Mouse (Mus musculus) ZHBTc4 (cell line): ENCODE measurements around the gene Per1.
"Not testable (repeated sequence)": the region's sequence is repeated elsewhere in the genome, so short reads cannot be mapped to it uniquely, and the experiment has no call there.

Source experiments
- DNase-seq: peaks from one replicate; pipeline ENCODE4 v3.0.0-alpha.2; 2011; ENCODE audit warnings: low read depth, low spot score

Gene Per1

DNA sequence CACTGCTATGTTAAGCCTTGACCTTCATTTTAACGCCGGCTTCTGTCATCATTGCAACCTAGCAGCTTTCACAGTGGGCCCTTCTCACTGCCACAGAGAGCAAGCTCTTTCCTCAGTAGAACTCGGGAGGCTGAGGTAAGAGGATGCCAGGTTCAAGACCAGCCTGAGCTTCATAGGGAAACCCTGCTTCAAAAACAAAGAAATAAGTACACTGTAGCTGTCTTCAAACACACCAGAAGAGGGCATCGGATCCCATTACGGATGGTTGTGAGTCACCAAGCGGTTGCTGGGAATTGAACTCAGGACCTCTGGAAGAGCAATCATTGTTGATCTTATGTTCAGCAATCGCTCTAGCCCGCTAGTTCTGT is 14.2 kb upstream of the Per1 start:
- DNase-seq, result peak; percentile 60

DNA sequence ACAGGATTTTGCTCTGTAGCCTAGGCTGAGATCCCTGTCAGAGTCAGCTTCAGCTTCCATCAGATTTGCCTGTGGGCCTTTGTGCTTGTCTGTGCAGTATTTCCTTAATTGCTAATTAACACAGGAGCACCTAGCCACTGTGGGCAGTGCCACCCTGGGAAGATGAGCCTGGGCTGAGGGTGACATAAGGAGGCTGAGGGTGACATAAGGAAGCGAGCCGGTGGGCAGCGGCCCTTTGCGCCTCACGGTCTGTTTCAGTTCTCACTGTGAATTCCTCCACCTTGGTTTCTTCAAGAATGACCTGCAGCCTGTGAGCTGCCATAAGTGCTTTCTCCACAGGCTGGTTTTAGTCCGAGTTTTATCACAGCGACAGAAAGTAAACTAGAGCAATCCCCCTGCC is 13.4 kb upstream of the Per1 start:
- DNase-seq, result no peak

DNA sequence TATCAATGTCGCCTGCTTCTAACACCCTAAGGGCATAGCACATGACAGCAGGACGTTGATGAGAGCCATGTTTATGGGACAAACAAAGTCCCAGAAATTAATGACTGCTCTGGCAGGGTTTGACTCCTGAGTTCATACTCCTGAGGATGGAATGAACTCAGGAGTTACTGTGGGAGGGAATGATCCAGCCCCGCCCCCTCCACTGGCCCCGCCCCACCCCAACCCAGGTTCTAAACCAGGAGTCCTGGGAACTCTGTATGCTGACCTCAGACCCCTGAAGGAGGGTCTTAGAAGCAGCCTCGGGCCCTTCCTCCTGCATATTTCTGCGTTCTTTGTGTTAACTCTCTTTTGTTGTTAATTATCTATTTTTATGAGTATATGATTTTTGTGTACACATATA is 9.4 kb upstream of the Per1 start:
- DNase-seq, result peak; percentile 56

DNA sequence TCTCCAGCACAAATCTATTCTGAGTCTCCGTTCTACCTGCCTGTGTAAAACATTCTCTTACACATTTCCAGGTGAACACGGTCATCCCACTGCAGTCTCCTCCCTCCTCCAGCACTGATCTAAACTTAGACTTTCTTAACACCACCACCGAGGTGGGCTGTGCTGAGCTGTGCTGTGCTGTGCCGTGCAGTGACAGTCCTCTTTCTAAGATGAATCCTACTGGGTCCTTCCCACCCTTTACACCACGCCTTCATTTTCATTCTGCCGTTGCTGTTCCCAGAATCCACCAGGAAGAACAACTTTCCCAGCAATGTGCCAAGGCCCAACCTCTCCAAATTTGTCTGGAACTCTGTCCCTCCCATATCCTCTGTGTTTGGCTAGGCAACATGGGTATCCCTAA is 8.6 kb upstream of the Per1 start:
- peak; percentile 35 for DNase-seq

- peak; percentile 38 for DNase-seq
Measured at GRCm38 (mm10) chr11:69087082-69087481, 7.9 kb upstream of the Per1 start.

DNA sequence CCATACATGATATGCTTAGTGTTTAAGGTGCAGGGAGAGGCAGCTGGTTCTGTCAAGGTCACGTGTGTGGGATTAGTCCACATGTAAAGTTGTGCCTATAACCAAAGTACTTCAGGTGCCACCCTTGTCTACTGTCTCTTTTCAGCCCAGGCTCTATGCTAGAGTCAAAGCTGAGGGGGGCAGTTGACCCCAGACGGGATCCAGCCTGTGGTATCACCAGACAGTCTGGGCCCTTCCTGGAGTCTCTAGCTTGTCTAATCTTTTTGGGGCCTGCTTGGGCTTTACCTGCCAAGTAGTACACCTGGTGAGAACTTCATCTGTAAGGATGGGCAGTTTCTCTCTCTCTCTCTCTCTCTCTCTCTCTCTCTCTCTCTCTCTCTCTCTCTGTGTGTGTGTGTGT is 7.4 kb upstream of the Per1 start:
- DNase-seq, result no peak

DNA sequence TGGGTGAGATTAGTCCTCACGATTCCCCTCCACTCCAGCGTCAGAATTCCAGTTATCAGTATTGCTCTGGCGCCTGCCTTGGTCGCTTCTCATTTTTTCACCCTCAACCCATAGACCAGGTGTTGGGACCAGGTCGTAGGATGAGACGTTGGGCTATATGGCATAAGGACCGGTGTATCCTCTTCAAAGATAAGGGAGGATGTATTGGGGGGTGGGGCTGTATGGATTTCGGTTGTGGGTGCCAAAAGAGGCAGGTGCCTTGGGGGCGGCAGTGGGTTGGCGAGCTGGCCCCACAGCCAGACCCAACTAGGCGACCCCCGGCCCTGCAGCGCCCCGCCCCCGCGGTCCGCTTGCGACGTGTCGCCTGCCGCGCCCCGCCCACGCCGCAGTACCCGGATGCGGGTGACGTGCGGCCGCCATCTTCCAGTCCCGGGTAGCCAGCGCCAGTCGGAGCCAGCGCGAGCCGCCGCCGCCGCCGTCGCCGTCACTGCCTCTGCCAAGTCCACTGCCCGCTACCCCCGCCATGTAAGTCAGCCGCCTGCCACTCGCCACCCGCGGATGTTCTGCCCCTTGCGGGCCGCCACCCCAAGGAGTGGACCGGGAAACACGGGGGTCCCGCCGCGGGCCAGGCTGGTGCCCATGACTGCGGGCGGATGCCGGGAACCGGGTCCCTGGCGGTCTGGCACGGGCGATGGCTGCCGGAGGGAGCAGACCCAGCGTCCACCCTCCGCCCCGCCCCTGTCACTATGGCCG is 6.7 kb upstream of the Per1 start, which contains the start of gene Vamp2:
TSS of gene Vamp2 (plus strand) at position 388 of the 753 bp plus-strand sequence.
- peak; percentile 93 for DNase-seq

GRCm38 (mm10) chr11:69088856-69089615 is 6.0 kb upstream of the Per1 start:
- no peak for DNase-seq

DNA sequence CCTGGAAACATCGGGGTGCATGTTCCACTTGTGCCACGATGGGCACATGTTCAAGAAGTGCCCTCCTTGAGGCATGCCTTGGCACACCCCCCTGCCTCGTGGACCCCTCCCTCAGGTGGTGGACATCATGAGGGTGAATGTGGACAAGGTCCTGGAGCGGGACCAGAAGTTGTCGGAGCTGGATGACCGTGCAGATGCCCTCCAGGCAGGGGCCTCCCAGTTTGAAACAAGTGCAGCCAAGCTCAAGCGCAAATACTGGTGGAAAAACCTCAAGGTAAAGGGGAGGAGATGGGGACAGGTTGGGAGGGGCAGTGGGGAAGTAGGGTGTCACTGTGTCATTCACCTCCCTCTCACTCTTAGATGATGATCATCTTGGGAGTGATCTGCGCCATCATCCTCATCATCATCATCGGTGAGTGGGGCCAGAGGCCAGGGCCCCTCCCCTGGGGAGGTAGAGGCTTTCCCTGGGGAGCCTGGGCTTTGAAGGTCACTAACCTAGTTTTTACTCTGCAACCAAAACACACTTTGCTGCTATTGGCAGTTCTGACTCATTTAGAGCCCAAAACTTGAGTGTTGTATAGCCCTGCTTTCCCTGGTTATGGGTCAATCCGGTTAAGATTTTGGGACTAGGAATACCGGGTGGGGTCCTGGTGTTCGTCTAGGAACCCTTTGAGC is 5.3 kb upstream of the Per1 start:
- no peak for DNase-seq

DNA sequence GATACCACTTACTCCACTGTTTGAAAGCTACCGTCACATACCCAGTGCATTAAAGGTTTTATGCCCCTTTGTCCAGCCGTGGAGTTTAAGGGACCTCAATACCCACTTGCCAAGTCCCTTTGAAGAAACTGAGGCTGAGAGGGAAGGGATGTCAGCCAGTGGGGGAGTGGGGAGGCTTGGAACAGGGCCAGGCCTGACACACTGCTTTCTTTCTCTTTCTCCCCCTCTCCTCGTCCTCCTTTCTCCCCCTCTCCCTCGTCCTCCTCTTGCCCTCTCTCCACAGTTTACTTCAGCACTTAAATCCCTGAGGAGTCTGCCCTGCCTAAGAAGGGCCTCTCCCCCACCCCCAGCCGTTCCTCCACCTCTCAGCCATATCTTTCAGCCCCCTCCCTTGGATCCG is 4.7 kb upstream of the Per1 start:
- no peak for DNase-seq

- no peak for DNase-seq
Measured at GRCm38 (mm10) chr11:69091566-69092385, 3.2 kb upstream of the Per1 start.

GRCm38 (mm10) chr11:69092386-69092751 is 2.6 kb upstream of the Per1 start:
- DNase-seq, result peak; percentile 84

DNA sequence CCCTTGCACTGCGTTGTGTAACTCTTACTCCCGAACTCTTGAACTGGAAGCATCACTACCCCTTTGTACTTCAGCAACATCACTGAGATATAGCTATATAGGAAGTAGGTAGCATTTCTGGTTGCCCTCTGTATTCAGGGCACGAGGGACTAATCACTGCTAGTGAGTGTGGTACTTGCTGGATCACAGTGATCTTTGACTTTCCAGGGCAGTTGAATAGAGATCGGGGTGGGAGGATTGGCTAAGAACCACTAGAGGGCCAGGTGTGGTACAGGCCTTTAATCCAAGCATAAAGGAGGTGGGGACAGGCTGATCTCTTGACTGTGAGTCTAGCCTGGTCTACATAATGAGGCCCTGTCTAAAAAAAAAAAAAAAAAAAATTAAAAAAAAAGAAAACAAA is 2.1 kb upstream of the Per1 start:
- peak; percentile 57 for DNase-seq

DNA sequence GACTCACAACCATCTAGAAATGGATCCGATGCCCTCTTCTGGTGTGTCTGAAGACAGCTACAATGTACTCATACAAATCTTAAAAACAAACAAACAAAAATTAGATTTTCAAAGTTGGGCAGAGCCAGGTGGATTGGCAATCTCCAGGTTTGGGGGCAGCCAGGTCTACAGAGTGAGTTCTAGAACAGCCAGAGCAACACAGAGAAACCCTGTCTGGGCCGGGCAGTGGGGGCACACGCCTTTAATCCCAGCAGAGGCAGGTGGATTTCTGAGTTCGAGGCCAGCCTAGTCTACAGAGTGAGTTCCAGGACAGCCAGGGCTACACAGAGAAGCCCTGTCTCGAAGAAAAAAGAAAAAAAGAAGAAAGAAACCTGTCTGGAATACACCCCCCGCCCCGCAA is 1.2 kb upstream of the Per1 start:
- not testable (repeated sequence) for DNase-seq

DNA sequence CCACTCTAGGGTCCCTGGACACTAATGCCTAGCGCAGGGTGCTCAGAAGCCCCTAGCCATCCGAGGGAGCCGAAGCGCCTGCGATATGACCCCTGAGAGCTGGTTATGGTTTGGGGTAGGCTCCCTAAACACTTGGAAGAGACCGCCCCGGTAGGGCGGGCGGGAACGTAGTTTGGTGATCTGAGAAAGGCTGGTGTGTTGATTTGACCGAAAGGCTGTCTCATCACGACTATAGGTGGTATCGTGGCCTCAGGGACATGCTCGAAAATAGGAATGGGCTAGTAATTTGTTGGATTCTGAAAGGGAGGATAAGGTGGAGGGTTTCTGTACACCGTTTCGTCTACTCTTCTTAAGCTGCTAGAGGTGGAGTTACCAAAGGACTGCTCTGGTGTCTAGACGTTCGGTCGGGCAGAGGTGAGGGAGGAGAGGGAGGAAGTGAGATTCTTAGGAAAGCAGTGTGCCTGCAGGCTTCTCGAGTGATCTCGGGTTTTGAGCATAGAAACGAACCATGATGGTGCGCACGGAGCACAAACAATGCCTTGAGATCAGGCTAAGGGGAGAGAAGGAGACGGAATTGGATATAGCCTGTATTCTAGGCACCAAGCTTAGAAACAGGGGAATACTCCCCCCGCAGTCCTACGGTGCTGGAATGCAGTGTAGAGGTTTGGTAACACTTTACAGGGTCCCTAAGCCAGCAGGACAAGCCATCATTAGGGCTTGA is 654 bp downstream of the Per1 start:
- DNase-seq, result no peak

- no peak for DNase-seq
Measured at GRCm38 (mm10) chr11:69096360-69096986, 1.5 kb downstream of the Per1 start.

DNA sequence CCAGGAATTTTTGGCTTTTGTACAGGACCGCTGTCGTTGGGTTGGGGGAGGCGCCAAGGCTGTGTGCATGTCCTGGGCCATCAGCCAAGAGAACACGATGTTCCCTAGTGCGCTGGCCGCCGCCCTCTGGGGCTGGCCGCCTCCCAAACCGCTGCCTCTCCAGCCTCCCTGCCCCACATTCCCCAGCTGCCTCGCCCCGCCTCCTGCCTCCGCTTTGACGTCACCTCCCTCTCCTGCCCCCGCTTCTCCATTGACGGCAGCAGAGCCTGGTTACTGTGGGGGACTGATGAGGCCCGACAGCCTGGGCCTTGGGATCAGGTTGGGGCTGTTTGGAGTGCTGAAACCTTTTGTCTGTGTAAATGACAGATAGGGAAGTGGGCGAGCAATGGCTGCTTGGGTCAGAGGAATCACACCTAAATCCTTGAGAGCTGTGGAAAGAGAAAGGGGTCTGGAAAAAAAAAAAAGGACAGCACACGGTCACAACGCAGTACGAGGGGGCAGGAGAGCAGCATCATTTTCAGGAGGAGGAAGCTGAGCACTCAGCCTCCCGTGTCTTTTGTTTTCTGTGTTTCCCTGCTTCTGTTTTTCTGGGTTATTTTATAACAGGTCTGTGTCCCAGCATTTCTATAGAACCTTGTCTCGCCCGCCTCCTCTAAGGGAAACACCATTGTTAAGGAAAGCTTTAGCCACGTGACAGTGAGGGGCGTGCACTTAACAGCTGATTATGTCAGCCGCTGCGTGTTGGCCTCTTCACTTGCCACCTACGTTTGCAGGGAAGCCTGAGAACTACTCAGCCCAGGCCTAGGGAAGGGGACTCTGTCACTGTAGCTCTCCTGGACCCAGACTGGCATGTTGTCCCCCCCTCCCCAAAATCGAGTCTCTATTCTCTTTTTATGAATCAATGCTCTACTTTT is 2.2 kb downstream of the Per1 start:
- peak; percentile 91 for DNase-seq

DNA sequence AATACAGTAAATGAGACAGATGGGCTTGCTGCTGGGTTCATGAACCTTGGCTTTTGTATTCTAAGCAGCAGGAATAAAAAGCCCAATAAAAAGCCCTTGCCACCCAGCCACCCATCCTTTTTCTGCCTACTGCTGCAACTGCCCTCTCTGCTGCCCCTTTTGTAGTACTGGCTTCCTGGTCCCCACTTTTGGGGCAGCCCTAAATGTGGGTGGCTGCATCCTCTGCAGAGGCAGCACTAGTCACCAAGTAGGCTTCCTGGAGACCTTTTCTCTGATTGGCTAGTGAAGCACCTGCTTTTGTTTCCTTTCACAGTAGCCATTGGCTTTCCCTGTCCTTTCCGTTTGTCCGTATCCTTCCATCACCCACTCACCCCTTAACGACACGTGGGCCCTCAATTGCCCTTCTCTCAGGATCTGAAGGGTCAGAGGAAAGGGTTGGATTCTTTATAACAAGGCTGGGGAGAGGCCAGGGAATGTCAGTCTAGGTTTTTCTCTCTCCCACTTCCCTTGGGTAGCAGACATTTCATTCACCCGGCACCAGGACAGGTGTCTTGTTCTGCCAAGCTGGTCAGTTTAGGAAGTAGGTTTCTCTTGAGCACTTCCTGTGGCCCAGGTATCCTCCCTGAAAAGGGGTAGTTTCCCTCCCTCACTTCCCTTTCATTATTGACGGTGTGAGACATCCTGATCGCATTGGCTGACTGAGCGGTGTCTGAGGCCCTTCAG is 3.2 kb downstream of the Per1 start:
- DNase-seq, result no peak

- peak; percentile 96 for DNase-seq
Measured at GRCm38 (mm10) chr11:69098762-69099091, 3.7 kb downstream of the Per1 start.
